Mouse (Mus musculus) WW6 (cell line): ENCODE results near the gene Ptpn20.

Source experiments
- DNase-seq: peaks from one replicate; pipeline ENCODE4 v3.0.0-alpha.2; 2013; ENCODE audit warnings: low read depth, low spot score

Gene Ptpn20

DNA sequence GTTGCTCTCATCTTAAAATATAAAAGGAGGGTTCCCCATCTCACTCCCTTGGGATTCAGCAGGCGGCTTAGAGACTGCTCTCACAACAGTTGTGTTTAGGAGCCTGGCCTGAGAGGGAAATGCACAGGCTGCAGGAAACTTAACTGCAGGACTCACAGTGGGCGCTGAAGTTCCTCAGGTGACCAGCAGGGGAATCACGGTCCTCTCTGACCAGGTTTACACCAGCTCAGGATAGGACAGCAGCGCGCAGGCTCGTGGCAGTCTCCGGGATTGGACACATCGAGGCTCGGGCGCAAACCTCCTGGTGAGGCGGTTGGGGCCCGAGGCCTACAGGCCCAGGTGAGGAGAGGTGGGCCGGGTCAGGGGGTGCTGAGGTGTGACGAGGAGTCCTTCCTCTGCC is at the start of gene Ptpn20:
Gene Ptpn20, plus strand, starts transcription at position 257 of the 400 bp plus-strand sequence.
- peak; percentile 38 for DNase-seq

GRCm38 (mm10) chr14:33539559-33540167 is 49.3 kb upstream of the Ptpn20 start:
- no peak for DNase-seq

GRCm38 (mm10) chr14:33545565-33546143 is 43.4 kb upstream of the Ptpn20 start:
- DNase-seq, result no peak

GRCm38 (mm10) chr14:33548650-33549049 is 40.4 kb upstream of the Ptpn20 start:
- DNase-seq, result no peak

DNA sequence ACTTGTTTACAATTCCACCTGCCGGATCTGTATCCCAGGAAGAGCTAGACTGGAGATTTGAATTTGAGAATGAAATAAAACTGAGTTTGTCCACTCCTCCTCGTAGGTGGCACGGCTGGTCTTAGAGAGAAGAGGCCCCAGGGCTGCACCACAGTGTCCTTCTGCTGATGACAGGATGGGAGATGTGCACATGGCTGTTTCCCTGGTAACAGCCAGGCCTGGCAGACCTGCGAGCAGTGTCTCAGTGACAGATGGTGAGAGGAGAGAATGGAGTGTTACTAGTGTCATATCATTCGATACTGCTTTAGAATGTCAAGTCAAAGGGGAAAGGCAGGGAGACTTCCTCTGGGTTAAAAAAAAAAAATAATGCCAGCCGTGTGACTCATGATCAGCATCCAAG is 39.2 kb upstream of the Ptpn20 start:
- DNase-seq, result no peak

DNA sequence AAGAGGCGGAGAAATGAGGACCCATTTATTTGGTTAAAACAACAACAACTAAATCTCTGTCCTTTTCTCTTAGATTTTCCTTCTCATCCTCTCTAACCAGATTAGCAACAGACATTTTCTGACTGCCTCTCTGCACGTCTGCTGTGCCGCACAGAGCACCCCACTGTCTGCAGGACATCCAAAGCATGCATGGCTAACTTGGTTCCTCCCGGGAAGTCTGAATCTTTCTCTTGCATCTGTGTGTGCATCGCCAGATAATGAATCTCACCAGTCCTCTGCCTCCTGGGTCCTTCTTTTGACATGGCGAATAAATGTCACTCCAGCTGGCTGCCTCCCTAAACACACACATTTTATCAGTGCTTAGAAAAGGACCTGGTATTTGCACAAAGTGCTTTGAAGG is 18.3 kb upstream of the Ptpn20 start:
- DNase-seq, result no peak

DNA sequence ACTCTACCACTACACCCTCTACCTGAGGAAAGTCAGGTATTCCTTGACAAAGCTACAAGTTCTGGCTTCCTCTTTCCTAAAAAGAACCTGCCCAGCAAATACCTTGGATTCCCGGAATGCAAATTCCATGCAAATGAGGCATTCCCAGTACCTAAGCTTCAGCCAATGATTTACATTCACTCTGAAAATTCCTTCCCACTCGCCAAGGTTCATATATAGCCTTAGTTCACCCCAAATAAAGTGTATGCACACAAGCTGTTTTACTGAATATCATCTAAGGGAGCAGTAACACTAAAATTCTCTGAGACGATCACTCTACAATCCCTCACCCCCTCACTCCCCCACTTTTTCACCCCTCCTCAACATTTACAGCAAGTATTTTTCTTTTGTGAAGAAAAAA is 15.4 kb upstream of the Ptpn20 start:
- DNase-seq, result no peak

- no peak for DNase-seq
Measured at GRCm38 (mm10) chr14:33579771-33580484, 9.1 kb upstream of the Ptpn20 start.

- no peak for DNase-seq
Measured at GRCm38 (mm10) chr14:33598376-33599130, 9.5 kb downstream of the Ptpn20 start.

GRCm38 (mm10) chr14:33607431-33607830 is 18.4 kb downstream of the Ptpn20 start:
- DNase-seq, result no peak

GRCm38 (mm10) chr14:33625036-33625435 is 36.0 kb downstream of the Ptpn20 start:
- DNase-seq, result no peak

- DNase-seq, result no peak
Measured at GRCm38 (mm10) chr14:33632790-33633372, 43.9 kb downstream of the Ptpn20 start.

- no peak for DNase-seq
Measured at GRCm38 (mm10) chr14:33634354-33634753, 45.3 kb downstream of the Ptpn20 start.

- no peak for DNase-seq
Measured at GRCm38 (mm10) chr14:33634774-33635173, 45.8 kb downstream of the Ptpn20 start.

DNA sequence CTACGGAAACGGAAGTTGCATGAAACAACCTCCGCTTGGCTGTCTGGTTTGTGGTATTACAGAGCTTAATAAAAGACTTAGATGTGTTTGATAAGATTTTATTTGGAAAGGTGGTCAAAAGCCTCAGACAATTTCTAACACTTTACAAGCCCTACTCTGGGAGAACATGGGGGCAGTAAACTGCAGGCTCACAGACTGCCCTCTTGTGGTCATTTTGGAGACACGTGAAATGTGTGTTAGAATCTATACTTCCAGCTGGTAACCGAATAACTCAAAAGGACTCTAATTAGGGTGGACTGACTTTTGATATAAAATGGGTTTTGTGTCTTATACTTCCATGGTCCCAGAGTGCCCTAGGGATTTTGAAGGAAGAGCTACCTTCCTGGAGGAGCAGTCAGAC is 50.4 kb downstream of the Ptpn20 start:
- no peak for DNase-seq

- DNase-seq, result no peak
Measured at GRCm38 (mm10) chr14:33650721-33651120, 61.7 kb downstream of the Ptpn20 start.

DNA sequence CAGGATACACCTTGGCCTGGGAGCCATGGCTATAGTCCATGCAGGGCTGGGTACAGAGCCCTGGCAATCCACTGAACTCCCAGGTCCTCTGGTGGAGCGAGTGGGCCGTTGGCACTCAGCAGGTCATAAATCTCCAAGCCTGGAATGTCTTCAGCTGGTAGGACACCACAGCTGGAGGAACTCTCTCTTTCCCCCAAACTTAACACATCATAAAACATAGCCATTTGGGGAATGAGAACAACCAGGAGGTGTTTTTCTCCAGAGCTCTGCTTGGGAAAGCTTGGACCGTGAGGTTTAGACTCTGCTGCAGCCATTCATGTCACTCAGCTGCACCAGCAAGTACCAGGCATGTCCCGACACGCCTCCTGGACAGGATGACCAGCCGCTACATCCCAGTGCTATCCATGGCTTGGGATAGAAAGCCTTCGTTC is 68.5 kb downstream of the Ptpn20 start:
- DNase-seq, result no peak

- no peak for DNase-seq
Measured at GRCm38 (mm10) chr14:33658331-33658730, 69.3 kb downstream of the Ptpn20 start.

- no peak for DNase-seq
Measured at GRCm38 (mm10) chr14:33662080-33662479, 73.1 kb downstream of the Ptpn20 start.

- no peak for DNase-seq
Measured at GRCm38 (mm10) chr14:33666301-33666700, 77.3 kb downstream of the Ptpn20 start.

- DNase-seq, result no peak
Measured at GRCm38 (mm10) chr14:33669891-33670290, 80.9 kb downstream of the Ptpn20 start.
